Mouse (Mus musculus): ENCODE measurements around the gene Cdkn2aipnl. TPM values are rescaled to one million over a fixed set of nuclear protein-coding genes. Genes with fewer than 3 reads are reported as not detected.

Cdkn2aipnl gene
- total RNA-seq, 4 experiments from 2014 or later: 40.8 to 45.8 (median 41.1) TPM

GRCm38 (mm10) chr11:51946144-51946543, 21.3 kb upstream of the Cdkn2aipnl start:
- peak; percentile 20 to 64 for DNase-seq (ENCODE audit: low spot score in 2 of 2)

GRCm38 (mm10) chr11:51949155-51949840, 18.2 kb upstream of the Cdkn2aipnl start:
- no peak for DNase-seq (ENCODE audit: low spot score in 2 of 2)

DNA sequence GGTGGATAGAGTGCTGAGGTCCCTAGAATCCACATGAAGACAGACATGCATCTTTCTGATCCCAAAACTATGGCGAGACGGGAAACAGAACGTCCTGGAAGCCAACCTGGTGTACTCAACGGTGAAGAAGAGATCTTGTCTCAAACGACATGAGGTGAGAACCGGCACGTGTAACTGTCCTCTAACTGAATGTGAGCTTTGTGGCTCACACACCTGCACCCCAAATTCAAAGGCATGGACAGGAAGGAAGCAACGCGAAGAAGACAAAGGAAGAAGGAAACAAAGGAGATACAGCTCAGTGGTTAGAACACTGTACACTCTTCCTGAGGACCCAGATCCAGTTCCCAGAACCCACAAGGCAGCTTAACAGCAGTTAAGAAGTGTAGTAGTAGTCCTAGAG, 17.5 kb upstream of the Cdkn2aipnl start:
- DNase-seq (ENCODE audit: low spot score in 2 of 2): no peak

DNA sequence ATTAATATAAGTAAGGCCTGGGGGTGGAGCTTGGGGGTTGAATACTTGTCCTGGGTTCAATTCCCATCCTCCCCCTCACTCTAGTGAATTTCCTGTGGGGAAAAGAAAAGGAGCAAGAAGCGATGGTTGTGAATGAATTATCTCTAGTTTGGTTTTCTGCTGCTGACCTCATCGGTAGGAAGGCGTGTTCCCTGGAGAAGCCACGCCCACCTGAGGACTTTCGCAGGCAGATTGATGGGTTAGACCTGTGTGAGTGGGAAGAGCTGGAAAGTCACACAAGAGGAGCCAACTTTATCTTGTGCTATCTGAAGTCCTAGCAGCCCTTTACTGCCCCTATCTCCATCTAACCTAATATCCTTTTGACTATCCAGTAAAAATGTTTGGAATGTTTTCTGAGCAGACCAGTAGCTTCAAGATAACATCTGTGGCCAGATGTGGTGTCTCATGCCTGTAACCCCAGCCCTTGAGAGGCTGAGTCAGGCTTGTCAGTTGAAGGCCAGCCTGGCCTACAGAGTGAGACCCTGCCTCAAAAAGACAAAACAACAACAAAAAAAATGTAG, 15.5 kb upstream of the Cdkn2aipnl start:
- DNase-seq (ENCODE audit: low spot score in 2 of 2): no peak

DNA sequence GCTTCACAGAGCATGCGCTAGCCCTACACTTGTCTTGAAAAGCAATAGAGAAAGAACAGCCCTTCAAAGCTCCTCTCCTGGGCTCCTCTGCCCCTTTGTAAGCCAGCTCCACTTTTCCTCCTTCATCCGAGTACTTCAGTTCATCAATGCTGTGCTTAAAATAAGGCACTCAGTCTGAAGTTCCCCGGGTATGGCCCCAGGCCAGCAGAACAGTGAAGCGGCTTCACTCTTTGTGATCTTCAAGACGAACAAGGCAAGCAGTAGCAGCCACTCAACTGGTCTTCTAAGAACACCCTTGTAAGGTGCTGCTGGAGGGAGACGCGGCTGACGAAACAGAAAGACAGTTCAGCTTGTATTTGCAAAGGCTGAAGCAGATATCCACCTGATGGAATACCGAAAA, 11.3 kb upstream of the Cdkn2aipnl start:
- no peak for DNase-seq (ENCODE audit: low spot score in 2 of 2)

GRCm38 (mm10) chr11:51957760-51958159, 9.7 kb upstream of the Cdkn2aipnl start:
- DNase-seq (ENCODE audit: low spot score in 2 of 2): no peak

DNA sequence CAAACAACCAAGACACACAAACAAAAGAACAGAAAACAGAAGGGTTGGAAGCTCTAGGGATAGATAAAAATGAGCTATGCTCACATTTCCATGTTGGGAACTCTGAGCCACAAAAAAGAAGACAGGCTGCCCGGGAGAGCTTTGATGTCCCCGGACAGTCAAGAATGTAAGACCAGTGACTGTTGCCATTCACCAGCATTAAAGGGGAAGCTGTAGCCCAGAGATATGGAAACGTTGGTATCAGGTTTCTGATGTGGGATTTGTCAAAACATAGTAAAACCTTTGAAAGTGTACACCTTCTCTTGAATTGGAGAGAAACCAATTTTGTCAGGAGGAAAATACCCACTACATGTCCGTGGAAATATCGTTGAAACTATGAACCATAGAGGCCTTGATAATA, 8.0 kb upstream of the Cdkn2aipnl start:
- DNase-seq (ENCODE audit: low spot score in 2 of 2): no peak

DNA sequence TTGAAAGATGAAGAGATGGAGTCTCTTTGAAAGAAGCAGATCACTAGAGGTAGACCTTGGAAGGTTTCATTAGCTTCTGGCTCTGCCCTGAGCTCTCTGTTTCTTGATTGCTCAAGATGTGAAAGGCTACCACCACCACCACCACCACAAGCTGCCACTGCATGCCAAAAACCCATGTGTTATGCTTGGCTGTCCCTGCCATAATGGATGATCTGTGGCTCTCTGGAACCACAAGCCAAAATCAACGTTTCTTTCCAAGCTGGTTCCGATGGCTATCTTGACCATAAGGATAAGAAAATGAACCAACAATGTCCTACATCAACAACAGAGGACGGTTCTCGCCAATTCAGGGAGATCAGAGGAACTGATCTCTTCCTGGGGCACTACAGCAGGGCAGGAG, 7.4 kb upstream of the Cdkn2aipnl start:
- DNase-seq (ENCODE audit: low spot score in 2 of 2): no peak

DNA sequence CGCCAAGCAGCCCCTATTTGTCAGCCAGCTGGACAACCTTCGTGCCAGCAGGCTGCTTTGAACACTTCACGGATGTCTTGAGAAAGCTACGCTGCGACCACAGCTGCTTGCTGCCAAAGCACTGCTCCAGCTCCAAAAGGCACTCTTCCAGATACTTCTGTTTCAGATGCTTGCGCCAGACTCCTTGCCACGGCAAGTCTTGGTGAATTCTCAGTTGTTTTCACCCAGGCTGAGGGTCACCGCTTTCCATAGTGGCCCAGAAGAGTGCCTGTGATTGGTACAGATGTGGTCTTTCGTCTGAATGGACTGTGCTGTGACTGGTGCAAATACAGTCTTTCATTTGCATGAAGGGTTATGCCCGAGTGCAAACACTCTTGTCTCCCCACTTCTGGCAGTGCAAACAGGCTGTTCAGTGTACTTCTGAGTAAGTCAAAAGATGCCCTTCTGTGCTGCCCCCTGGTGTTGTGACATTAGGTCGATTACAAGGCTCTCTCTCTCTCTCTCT, 6.4 kb upstream of the Cdkn2aipnl start:
- DNase-seq (ENCODE audit: low spot score in 2 of 2): no peak

DNA sequence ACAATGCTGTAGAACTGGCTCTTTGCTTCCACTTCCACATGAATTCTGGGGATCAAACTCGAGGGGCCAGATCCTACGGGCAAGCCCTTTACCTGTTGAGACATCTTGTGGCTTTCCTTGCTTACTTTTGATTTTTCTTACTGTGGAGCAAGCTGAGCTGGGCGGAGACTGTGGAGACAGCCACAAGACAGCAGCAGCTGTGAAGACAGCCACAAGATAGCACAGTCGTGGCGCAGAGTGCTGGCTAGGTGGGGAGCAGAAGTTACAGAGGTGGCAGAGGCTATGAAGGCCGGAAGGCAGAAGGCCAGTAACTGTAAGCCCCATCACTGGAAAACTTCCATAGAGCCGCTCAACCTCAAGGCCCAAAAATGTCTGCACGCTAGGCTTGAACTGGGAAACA, 5.7 kb upstream of the Cdkn2aipnl start:
- DNase-seq (ENCODE audit: low spot score in 2 of 2): no peak

GRCm38 (mm10) chr11:51962277-51962676, 5.2 kb upstream of the Cdkn2aipnl start:
- DNase-seq (ENCODE audit: low spot score in 2 of 2): no peak

GRCm38 (mm10) chr11:51966651-51967050, 810 bp upstream of the Cdkn2aipnl start:
- no peak for DNase-seq (ENCODE audit: low spot score in 2 of 2)

DNA sequence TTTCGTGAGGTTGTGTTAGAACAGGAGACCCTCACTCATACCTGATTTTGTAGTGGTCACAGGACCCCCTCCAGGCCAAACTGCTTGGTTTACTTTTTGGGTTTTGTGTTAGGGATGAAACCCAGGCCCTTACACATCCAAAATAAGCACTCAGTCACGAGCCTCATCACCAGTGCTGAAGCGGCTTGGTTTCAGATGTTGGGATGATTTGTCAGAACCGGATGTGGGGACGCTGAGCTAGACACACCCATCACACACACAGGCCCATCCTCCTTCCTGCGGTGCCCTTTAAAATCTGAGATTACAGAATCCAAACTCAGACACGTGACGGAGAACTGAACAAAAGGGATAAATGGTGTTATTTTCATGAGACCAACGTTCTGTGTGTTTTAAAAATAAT, 1.4 kb downstream of the Cdkn2aipnl start:
- no peak for DNase-seq (ENCODE audit: low spot score in 2 of 2)

DNA sequence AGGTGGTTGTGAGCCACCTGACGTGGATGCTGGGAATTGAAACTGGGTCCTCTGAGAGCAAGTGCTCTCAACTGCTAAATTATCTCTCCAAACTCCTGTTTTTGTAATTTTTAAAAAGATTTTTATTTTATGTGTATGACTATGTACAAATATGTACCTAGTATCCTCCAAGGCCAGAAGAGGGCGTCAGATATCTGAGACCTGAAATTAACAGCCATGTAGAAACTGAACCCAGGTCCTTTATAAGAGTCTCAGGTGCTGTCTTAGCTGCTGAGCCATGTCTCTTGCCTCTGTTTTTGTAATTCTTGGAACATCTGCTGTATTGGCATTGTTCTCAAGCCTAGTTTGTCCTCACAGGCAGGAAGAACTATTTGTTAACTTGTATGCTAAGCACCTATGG, 2.0 kb downstream of the Cdkn2aipnl start:
- DNase-seq (ENCODE audit: low spot score in 2 of 2): no peak

GRCm38 (mm10) chr11:51971644-51972043, 4.2 kb downstream of the Cdkn2aipnl start:
- DNase-seq (ENCODE audit: low spot score in 2 of 2): no peak

GRCm38 (mm10) chr11:51999611-52000289, 32.3 kb downstream of the Cdkn2aipnl start:
- DNase-seq (ENCODE audit: low spot score in 2 of 2): peak in 1 of 2 experiments; percentile 34

DNA sequence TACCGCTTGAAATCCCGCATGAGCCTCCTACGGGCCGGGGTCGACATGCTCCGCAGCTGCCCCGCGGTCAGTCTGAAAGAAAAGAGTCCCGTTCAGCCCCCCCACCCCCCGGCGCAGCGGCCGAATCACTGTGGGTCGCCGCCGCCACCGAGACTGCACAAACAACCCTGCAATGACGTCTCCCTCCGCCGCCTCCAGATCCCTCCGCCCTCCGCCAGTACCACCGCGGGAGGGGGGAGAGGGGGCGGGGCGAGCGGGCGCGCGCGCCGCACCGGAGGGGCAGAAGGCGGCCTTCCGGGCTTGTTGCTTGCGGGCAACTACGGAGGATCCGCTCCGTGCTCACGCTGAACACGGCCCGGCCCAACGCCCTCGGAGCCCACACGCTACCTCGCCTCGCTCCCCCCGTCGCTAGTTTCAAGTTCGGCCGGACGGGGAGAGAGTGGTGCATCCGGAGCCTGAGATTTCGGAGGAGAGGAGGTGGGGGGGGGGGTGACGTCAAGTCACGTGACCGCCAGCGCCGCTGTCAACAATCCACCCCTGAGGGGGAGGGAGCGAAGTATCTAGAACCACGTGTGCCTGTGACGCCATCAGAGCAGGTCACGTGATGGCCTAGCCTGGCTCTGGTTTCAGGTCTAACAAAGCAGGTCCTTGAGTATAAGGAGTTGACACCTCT, 33.0 kb downstream of the Cdkn2aipnl start, which contains the start of gene Ube2b:
Gene Ube2b, minus strand, starts transcription at position 473 of the 673 bp plus-strand sequence.
- peak; percentile 87 to 98 for DNase-seq (ENCODE audit: low spot score in 2 of 2)

DNA sequence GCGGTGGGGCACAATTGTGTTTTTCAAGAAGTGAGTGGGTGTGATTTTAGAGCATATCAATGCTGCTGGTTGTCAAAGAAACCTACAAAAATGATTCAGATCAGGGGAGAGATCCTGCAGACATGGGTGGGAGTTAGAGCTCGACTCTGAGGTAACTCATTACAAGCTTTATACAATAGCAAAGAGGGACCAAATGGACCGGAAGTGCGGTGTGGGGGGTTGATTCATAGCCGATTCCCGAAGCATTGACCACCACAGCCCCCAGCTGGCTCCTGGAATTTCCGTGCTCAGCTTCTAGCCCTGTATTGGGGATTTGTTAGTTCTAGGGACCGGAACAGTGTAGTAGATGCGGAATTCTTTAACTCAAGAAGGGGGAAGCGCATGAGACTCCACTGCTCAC, 33.9 kb downstream of the Cdkn2aipnl start:
- DNase-seq (ENCODE audit: low spot score in 2 of 2): peak in 1 of 2 experiments; percentile 13

DNA sequence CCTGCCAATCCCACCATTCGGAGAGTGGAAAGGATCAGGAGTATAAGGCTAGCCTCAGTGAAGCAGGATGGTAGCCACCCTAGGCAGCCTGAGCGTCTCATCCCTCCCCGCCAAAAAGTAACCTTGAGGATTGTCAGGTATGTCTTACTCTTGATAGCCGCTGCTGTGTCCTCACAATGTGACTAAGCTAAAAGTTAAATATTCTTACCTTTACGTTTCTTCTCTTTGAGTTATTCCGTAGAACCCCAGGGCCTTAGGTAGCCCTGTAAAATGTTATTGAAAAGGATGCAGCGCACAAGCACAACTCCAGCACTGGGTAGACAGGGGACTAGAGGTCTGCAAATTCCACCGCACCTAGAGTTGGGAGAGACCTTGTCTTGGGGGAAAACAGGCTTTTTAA, 34.4 kb downstream of the Cdkn2aipnl start:
- no peak for DNase-seq (ENCODE audit: low spot score in 2 of 2)

DNA sequence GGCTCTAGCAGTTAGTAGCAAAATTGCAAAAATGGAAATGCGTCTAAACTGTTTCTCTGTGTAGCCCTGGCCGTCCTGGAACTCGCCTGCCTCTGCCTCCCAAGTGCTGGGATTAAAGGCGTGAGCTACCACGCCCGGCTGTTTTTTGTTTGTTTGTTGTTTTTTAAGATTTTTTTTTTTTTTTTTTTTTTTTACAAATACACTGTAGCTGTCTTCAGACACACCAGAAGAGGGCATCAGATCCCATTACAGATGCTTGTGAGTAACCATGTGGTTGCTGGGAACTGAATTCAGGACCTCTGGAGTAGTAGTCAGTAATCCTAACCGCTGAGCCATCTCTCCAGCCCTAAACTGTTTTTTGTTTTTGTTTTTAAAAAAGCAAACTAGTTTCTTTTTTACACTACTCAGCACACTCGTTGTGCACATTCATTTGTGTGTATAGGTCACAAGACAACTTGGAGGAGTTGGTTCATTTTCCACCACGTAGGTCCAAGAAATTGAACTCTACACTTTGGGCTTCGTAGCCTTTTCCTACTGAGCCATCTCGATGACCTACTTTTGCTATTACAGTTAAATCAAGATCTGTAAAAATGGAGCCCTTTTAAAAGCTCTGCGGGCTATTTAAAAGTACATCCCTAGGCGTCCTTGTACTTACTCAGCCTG, 35.5 kb downstream of the Cdkn2aipnl start:
- no peak for DNase-seq (ENCODE audit: low spot score in 2 of 2)

DNA sequence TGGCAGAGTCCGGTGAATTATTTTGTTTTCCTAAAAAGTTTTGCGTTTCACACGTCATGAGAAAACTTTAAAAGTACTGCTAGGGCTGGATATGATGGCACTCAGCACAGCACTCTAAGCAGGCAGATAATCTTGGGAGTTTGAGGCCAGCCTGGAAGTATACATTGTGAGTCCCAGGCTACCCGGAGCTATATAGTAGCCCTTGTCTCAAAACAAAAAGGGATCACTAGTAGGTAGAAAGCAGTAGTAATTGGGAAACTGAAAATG, 36.0 kb downstream of the Cdkn2aipnl start:
- no peak for DNase-seq (ENCODE audit: low spot score in 2 of 2)

Data from left cerebral cortex, adult 8-10 months (tissue).